Mouse (Mus musculus) megakaryocyte, embryonic 14.5 days (primary cell): ENCODE measurements around the gene Ptpn1.

Experiments used
- FLI1 ChIP-seq: IDR thresholded peaks from 2 replicates; pipeline ENCODE4 v1.6.1; 2012; ENCODE audit warnings: low read length, inconsistent platforms, mixed read lengths
- GATA1 ChIP-seq: IDR thresholded peaks from 3 replicates; pipeline ENCODE4 v1.6.1; 2012; ENCODE audit warnings: mixed read lengths, low read length, inconsistent platforms, borderline replicate concordance

DNA sequence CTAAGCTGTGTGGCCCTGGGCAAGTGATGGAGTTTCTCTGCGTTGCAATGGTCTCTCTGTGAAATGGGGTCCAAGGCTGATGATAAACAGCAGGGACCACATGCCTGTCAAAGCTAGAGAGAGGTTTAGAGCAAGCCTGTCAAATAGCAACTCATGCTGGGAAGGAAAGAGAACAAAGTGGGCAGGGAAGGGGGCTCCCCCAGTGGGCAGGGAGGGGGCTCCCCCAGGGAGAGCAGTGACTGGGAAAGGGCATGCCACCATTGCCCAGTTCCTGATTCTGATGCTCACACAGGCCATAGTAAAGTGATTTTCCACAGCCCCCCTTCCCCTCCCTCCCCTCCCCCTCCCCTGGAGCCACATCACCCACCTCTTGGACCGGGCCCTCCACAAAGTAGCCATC is 71.0 kb downstream of the Ptpn1 start:
- TF ChIP-seq GATA1: no peak
- TF ChIP-seq FLI1: no peak
